Mouse (Mus musculus) G1E (cell line): ENCODE measurements at regions not wholly inside any gene's neighbourhood (a gene's known extent, or its start where the extent isn't known, plus 50 kb on each side); places are given as distances from the start of the nearest gene placed in this dataset.

Source experiments
- CTCF ChIP-seq: IDR thresholded peaks from 2 replicates; pipeline ENCODE4 v1.5.1; 2012; ENCODE audit warnings: low read depth, low read length, inconsistent platforms, mixed read lengths
- GATA1 ChIP-seq: IDR thresholded peaks from 2 replicates; pipeline ENCODE4 v1.6.1; 2012; ENCODE audit warnings: borderline replicate concordance, low read length, inconsistent platforms, mixed read lengths
- POLR2AphosphoS5 ChIP-seq: IDR thresholded peaks from 2 replicates; pipeline ENCODE4 v1.6.1; 2012; ENCODE audit warnings: low read depth, low read length, inconsistent platforms; ENCODE audit not compliant: insufficient replicate concordance
- TAL1 ChIP-seq: conservative IDR thresholded peaks from 2 replicates; pipeline ENCODE4 v1.6.1; 2012; ENCODE audit warnings: low read depth, low read length, inconsistent platforms, mixed read lengths

- TF ChIP-seq CTCF (peak; percentile 55; the same call in 1 of the 2 replicates), GATA1 (no peak), TAL1 (no peak), POLR2AphosphoS5 (no peak)
These were observed 253.8 kb downstream of the Pax3 start for GRCm38 (mm10) chr1:77943101-77943500.
